Mouse (Mus musculus): Measurements from ENCODE around the gene Prss35.

- no peak for TF ChIP-seq GATA1 (IDR thresholded peaks at IDR 0.05; ENCODE audit: borderline replicate concordance, low read length)
- no peak for TF ChIP-seq CTCF (IDR thresholded peaks at IDR 0.05; ENCODE audit: low read depth, low read length)
- no peak for TF ChIP-seq POLR2AphosphoS5 (IDR thresholded peaks at IDR 0.05; ENCODE audit: insufficient replicate concordance, low read depth, low read length)
- TF ChIP-seq TAL1 (conservative IDR thresholded peaks at IDR 0.05; ENCODE audit: low read depth, low read length) = no peak
Observed at GRCm38 (mm10) chr9:86717119-86717518, 26.3 kb upstream of the Prss35 start.
